In genomic region chr15:100419311-100419710, GRCm38 (mm10) we compare ENCODE assay signal across 10 mouse cellular contexts. TPM values are rescaled to one million over a fixed set of nuclear protein-coding genes. Genes with fewer than 3 reads are reported as not detected.
DNase-seq lines count a peak whose midpoint lies in the region; ATAC-seq and TF ChIP-seq lines count a peak whose summit lies in the region.
"Had no signal": no experiment of that assay in that cellular context is flagged by ENCODE, and none has a peak within 500 bp of the region (broad histone marks: within the 10 kb centered on the region; RNA-seq: fewer than 3 reads in every experiment).

No protein-coding gene starts in this region.

- H3K4me1 ChIP-seq in heart, embryonic 12.5 days (replicated peaks), result peaks cover 60% of the 10 kb centered on the region
- peaks cover 29% of the 10 kb centered on the region for H3K4me1 ChIP-seq in stomach, embryonic 15.5 days
- no peaks in the 10 kb centered on the region; the same call in 1 of the 2 replicates for H3K4me1 ChIP-seq in stomach, postnatal 0 days (replicated peaks; ENCODE audit: control insufficient read depth, insufficient read depth)
- peaks cover 31% of the 10 kb centered on the region for H3K4me1 ChIP-seq in hindbrain, embryonic 16.5 days (ENCODE audit: control insufficient read depth, insufficient read depth, low read depth, low read length)

- no peaks in the 10 kb centered on the region for H3K36me3 ChIP-seq in heart, embryonic 12.5 days
- no peaks in the 10 kb centered on the region for H3K36me3 ChIP-seq in stomach, embryonic 15.5 days
- H3K36me3 ChIP-seq in stomach, postnatal 0 days (ENCODE audit: control insufficient read depth, insufficient read depth, low read length), result no peaks in the 10 kb centered on the region
- no peaks in the 10 kb centered on the region for H3K36me3 ChIP-seq in hindbrain, embryonic 16.5 days (ENCODE audit: control insufficient read depth, insufficient read depth, low read length)

- intact Hi-C loops in left cerebral cortex, adult 2 months (cut with DNase I), result no loop called here

- 68% methylated on average over 8 of the region's 8 CpGs for WGBS in heart, embryonic 12.5 days
- 71% methylated on average over 8 of the region's 8 CpGs for WGBS in stomach, embryonic 15.5 days
- WGBS in stomach, postnatal 0 days, result 70% methylated on average over 8 of the region's 8 CpGs
- 79% methylated on average over 8 of the region's 8 CpGs for WGBS in hindbrain, embryonic 16.5 days

- peak overlapping the region; percentile 44 for H3K4me2 ChIP-seq in heart, embryonic 12.5 days
- H3K4me2 ChIP-seq in stomach, embryonic 15.5 days, result no peak overlapping the region; the same call in 1 of the 2 replicates
- H3K4me2 ChIP-seq in stomach, postnatal 0 days (replicated peaks; ENCODE audit: low read depth), result no peak overlapping the region
- no peak overlapping the region for H3K4me2 ChIP-seq in hindbrain, embryonic 16.5 days (ENCODE audit: low read length)

- no peaks in the 10 kb centered on the region for H3K9me3 ChIP-seq in heart, embryonic 12.5 days (replicated peaks)
- H3K9me3 ChIP-seq in stomach, embryonic 15.5 days, result no peaks in the 10 kb centered on the region
- H3K9me3 ChIP-seq in stomach, postnatal 0 days (ENCODE audit: control insufficient read depth, low read length), result no peaks in the 10 kb centered on the region
- no peaks in the 10 kb centered on the region for H3K9me3 ChIP-seq in hindbrain, embryonic 16.5 days (ENCODE audit: control insufficient read depth, low read length)

- TF ChIP-seq CTCF in stomach, postnatal 0 days (IDR thresholded peaks at IDR 0.05; ENCODE audit: low read depth), result no peak
- TF ChIP-seq CTCF in left cerebral cortex, adult 2 months (IDR thresholded peaks at IDR 0.05), result no peak

- TF ChIP-seq EP300 in stomach, postnatal 0 days (optimal IDR thresholded peaks at IDR 0.05), result no peak

- ATAC-seq in heart, embryonic 12.5 days (ENCODE audit: insufficient number of reproducible peaks, low FRiP score), result no peak
- ATAC-seq in stomach, embryonic 15.5 days (ENCODE audit: insufficient read depth, low FRiP score, low read depth), result no peak
- no peak for ATAC-seq in stomach, postnatal 0 days (ENCODE audit: low FRiP score, low TSS enrichment)
- ATAC-seq in hindbrain, embryonic 16.5 days, result no peak
- ATAC-seq: inflammation-experienced regulatory T-cells, adult 6 months had no signal

- H3K9ac ChIP-seq in heart, embryonic 12.5 days, result peak overlapping the region; percentile 52; the same call in 1 of the 2 replicates
- H3K9ac ChIP-seq in stomach, embryonic 15.5 days, result no peak overlapping the region
- H3K9ac ChIP-seq in stomach, postnatal 0 days (ENCODE audit: low read length), result no peak overlapping the region
- H3K9ac ChIP-seq in hindbrain, embryonic 16.5 days (ENCODE audit: low read depth, low read length), result peak overlapping the region; percentile 28; the same call in 1 of the 2 replicates

- H3K27ac ChIP-seq in heart, embryonic 12.5 days (ENCODE audit: poor library complexity, severe bottlenecking), result peak overlapping the region; percentile 66
- 0 out of 2 replicates have a peak overlapping the region, but pooled peaks have one; percentile 41 for H3K27ac ChIP-seq in stomach, embryonic 15.5 days
- H3K27ac ChIP-seq in stomach, postnatal 0 days (replicated peaks), result no peak overlapping the region
- H3K27ac ChIP-seq in hindbrain, embryonic 16.5 days (ENCODE audit: low read depth, low read length), result no peak overlapping the region
- no peak overlapping the region for H3K27ac ChIP-seq in left cerebral cortex, adult 2 months

- H3K4me3 ChIP-seq in heart, embryonic 12.5 days, result no peak overlapping the region
- H3K4me3 ChIP-seq in stomach, embryonic 15.5 days (replicated peaks), result no peak overlapping the region
- H3K4me3 ChIP-seq in stomach, postnatal 0 days (ENCODE audit: low read depth, low read length), result no peak overlapping the region
- no peak overlapping the region for H3K4me3 ChIP-seq in hindbrain, embryonic 16.5 days (ENCODE audit: low read length)
- no peak overlapping the region for H3K4me3 ChIP-seq in left cerebral cortex, adult 2 months

- H3K27me3 ChIP-seq in heart, embryonic 12.5 days (replicated peaks), result peaks cover 1% of the 10 kb centered on the region; the same call in 1 of the 2 replicates
- 0 out of 2 replicates have a peak, but pooled peaks cover under 1% of the 10 kb centered on the region for H3K27me3 ChIP-seq in stomach, embryonic 15.5 days (replicated peaks)
- H3K27me3 ChIP-seq in stomach, postnatal 0 days (ENCODE audit: control insufficient read depth, insufficient read depth, low read length), result no peaks in the 10 kb centered on the region
- no peaks in the 10 kb centered on the region; the same call in 1 of the 2 replicates for H3K27me3 ChIP-seq in hindbrain, embryonic 16.5 days (replicated peaks; ENCODE audit: control insufficient read depth, insufficient read depth, low read length)

- no peak for DNase-seq in heart, adult 8-10 months (ENCODE audit: low spot score)
- DNase-seq in stomach, postnatal 0 days (ENCODE audit: low spot score), result no peak
- no peak for DNase-seq in frontal cortex, postnatal 36 days (ENCODE audit: low spot score in 2 of 2)
- DNase-seq in left cerebral cortex, adult 2 months (ENCODE audit: extremely low spot score in 1 of 2, low spot score in 2 of 2), result no peak
- DNase-seq: lung, adult 2 months had no signal

RNA-seq across cellular contexts. Expression of gene Gm5475, which starts 2.6 kb away (rescaled TPM):
- polyA plus RNA-seq in heart, embryonic 12.5 days (2016; fragmentation: Nextera tagmentation; extraction: Ambion mirVana), result 0.12 TPM in 1 of 2 replicates, not detected in the other
- not detected for total RNA-seq in heart, adult 8-10 months (2022)
- 0.05 and 0.12 TPM in 2 replicates for polyA plus RNA-seq in stomach, embryonic 15.5 days (2015; fragmentation: Nextera tagmentation; extraction: Ambion mirVana)
- polyA plus RNA-seq in stomach, postnatal 0 days (2015; fragmentation: Nextera tagmentation; extraction: Ambion mirVana), result 0.11 and 0.15 TPM in 2 replicates
- polyA plus RNA-seq in hindbrain, embryonic 16.5 days (2015; fragmentation: Nextera tagmentation; extraction: Ambion mirVana), result 0.11 and 0.16 TPM in 2 replicates
- total RNA-seq in left cerebral cortex, adult 2 months (2021), result not detected
- polyA plus RNA-seq: lung, adult 2 months had no signal

RNA-seq across cellular contexts. Expression of gene Slc11a2, which starts 5.6 kb away (rescaled TPM):
- polyA plus RNA-seq in heart, embryonic 12.5 days (2016; fragmentation: Nextera tagmentation; extraction: Ambion mirVana), result 15.5 and 20.8 TPM in 2 replicates
- 10 to 100 TPM; 49.0 to 61.5 (median 51.9) TPM for total RNA-seq in heart, adult 8-10 months (2022)
- 24.0 and 25.8 TPM in 2 replicates for polyA plus RNA-seq in stomach, embryonic 15.5 days (2015; fragmentation: Nextera tagmentation; extraction: Ambion mirVana)
- polyA plus RNA-seq in stomach, postnatal 0 days (2015; fragmentation: Nextera tagmentation; extraction: Ambion mirVana), result 12.2 and 15.8 TPM in 2 replicates
- 24.9 and 30.8 TPM in 2 replicates for polyA plus RNA-seq in hindbrain, embryonic 16.5 days (2015; fragmentation: Nextera tagmentation; extraction: Ambion mirVana)
- total RNA-seq in left cerebral cortex, adult 2 months (2021), result 10 to 100 TPM; 60.0 to 70.8 TPM

RNA-seq across cellular contexts. Expression of gene Letmd1, which starts 49.5 kb away (rescaled TPM):
- 17.7 and 19.4 TPM in 2 replicates for polyA plus RNA-seq in heart, embryonic 12.5 days (2016; fragmentation: Nextera tagmentation; extraction: Ambion mirVana)
- total RNA-seq in heart, adult 8-10 months (2022), result 10 to 100 TPM; 11.2 to 14.0 (median 11.8) TPM
- 25.5 and 30.3 TPM in 2 replicates for polyA plus RNA-seq in stomach, embryonic 15.5 days (2015; fragmentation: Nextera tagmentation; extraction: Ambion mirVana)
- polyA plus RNA-seq in stomach, postnatal 0 days (2015; fragmentation: Nextera tagmentation; extraction: Ambion mirVana), result 9.8 and 10.9 TPM in 2 replicates
- polyA plus RNA-seq in hindbrain, embryonic 16.5 days (2015; fragmentation: Nextera tagmentation; extraction: Ambion mirVana), result 59.3 and 62.0 TPM in 2 replicates
- 10 to 100 TPM; 59.6 to 62.1 TPM for total RNA-seq in left cerebral cortex, adult 2 months (2021)

RNA-seq across cellular contexts. Expression of gene Higd1c, which starts 55.0 kb away (rescaled TPM):
- polyA plus RNA-seq in heart, embryonic 12.5 days (2016; fragmentation: Nextera tagmentation; extraction: Ambion mirVana), result not detected in 2 replicates
- not detected for total RNA-seq in heart, adult 8-10 months (2022)
- not detected in 2 replicates for polyA plus RNA-seq in stomach, embryonic 15.5 days (2015; fragmentation: Nextera tagmentation; extraction: Ambion mirVana)
- polyA plus RNA-seq in stomach, postnatal 0 days (2015; fragmentation: Nextera tagmentation; extraction: Ambion mirVana), result not detected in 2 replicates
- polyA plus RNA-seq in hindbrain, embryonic 16.5 days (2015; fragmentation: Nextera tagmentation; extraction: Ambion mirVana), result not detected in 2 replicates
- total RNA-seq in left cerebral cortex, adult 2 months (2021), result not detected
- polyA plus RNA-seq: embryonic facial prominence, embryonic 11.5 days; inflammation-experienced regulatory T-cells, adult 6 months; lung, adult 2 months had no signal

Comparison
In these comparisons a context has a peak if more than half of its experiments do, and no peak if none do; other contexts are left out.
1. H3K27ac ChIP-seq: peak in heart, embryonic 12.5 days (single experiment) and stomach, embryonic 15.5 days (single experiment); none in stomach, postnatal 0 days (single experiment), hindbrain, embryonic 16.5 days (single experiment) and left cerebral cortex, adult 2 months (single experiment).
2. H3K9ac ChIP-seq: peak in heart, embryonic 12.5 days (single experiment) and hindbrain, embryonic 16.5 days (single experiment); none in stomach, embryonic 15.5 days (single experiment) and stomach, postnatal 0 days (single experiment).